Mouse (Mus musculus) hindbrain, embryonic 15.5 days (tissue): ENCODE data around the gene Chil3. TPM values are rescaled to one million over a fixed set of nuclear protein-coding genes. Genes with fewer than 3 reads are reported as not detected.
"Not testable (repeated sequence)": the region's sequence is repeated elsewhere in the genome, so short reads cannot be mapped to it uniquely, and the experiment has no call there.

ENCODE experiments used
- ATAC-seq: fragments of 200-750 bp; cut with Nextera tagmentation; 2 replicates; pipeline ENCODE4 v1.8.0; 2017; ENCODE audit warnings: low read depth, moderate number of reproducible peaks, moderate TSS enrichment; ENCODE audit not compliant: low FRiP score
- H3K27ac ChIP-seq: fragments of 300-500 bp; sonication (generic); replicated peaks from 2 replicates; pipeline ENCODE4 v1.5.1; 2015; ENCODE audit warnings: mild to moderate bottlenecking, inconsistent platforms
- H3K27me3 ChIP-seq: fragments of 300-500 bp; sonication (generic); 2 replicates; pipeline ENCODE4 v1.6.1; 2015; ENCODE audit warnings: control low read depth, inconsistent platforms
- H3K36me3 ChIP-seq: fragments of 300-500 bp; sonication (generic); 2 replicates; pipeline ENCODE4 v1.6.1; 2015; ENCODE audit warnings: control low read depth, inconsistent platforms
- H3K4me1 ChIP-seq: fragments of 300-500 bp; sonication (generic); replicated peaks from 2 replicates; pipeline ENCODE4 v1.6.1; 2015; ENCODE audit warnings: control low read depth, inconsistent platforms
- H3K4me2 ChIP-seq: fragments of 300-500 bp; sonication (generic); 2 replicates; pipeline ENCODE4 v1.6.1; 2015; ENCODE audit warnings: moderate library complexity, mild to moderate bottlenecking, inconsistent platforms
- H3K4me3 ChIP-seq: fragments of 300-500 bp; sonication (generic); 2 replicates; pipeline ENCODE4 v1.5.1; 2015; ENCODE audit warnings: mild to moderate bottlenecking, inconsistent platforms
- H3K9ac ChIP-seq: fragments of 300-500 bp; sonication (generic); 2 replicates; pipeline ENCODE4 v1.6.1; 2015; ENCODE audit warnings: inconsistent platforms
- H3K9me3 ChIP-seq: fragments of 300-500 bp; sonication (generic); 2 replicates; pipeline ENCODE4 v1.6.1; 2016; ENCODE audit warnings: control low read depth, inconsistent platforms
- WGBS: fragments of 180-500 bp; shearing (Covaris S2); methylation state at CpG from one replicate; pipeline ENCODE4 v1.1.7; 2015; 5-methylcytosine and 5-hydroxymethylcytosine counted together
- polyA plus RNA-seq: library from polyadenylated mRNA; unstranded; fragments of >200 nt; fragmentation: Nextera tagmentation; extraction: Ambion mirVana; gene quantifications from 2 replicates; pipeline ENCODE4 v1.2.1, GENCODE M21; 2015

The Chil3 gene
- polyA plus RNA-seq: not detected in 2 replicates

DNA sequence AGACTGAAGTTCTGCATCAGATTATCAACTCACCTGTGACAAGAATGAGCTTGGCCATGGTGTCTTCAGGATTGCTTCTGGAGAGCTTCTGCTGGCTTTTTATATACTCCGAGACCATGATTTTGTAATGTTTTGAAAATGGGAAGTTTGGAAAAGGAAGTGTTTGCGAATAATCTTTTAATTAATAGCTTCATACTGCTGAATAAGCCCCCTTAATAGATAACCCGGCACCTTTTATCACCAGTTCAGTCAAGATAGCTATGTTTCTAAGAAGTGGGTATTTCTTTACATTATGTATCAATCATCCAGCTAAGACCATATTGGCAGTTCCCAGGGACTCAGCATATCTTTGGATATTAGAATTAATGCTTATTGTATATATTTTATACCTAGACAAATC is at the start of gene Chil3:
Gene Chil3 (minus strand): TSS at position 101 of the 400 bp plus-strand sequence.
- 86% methylated on average over 3 of the region's 3 CpGs for WGBS
- Histone ChIP-seq H3K4me2 (no peak within 1 kb of the TSS), H3K27ac (no peak within 1 kb of the TSS), H3K27me3 (no peaks in the 10 kb centered on the region), H3K9ac (no peak within 1 kb of the TSS), H3K4me1 (no peaks in the 10 kb centered on the region), H3K36me3 (no peaks in the 10 kb centered on the region), H3K4me3 (no peak within 1 kb of the TSS), H3K9me3 (no peaks in the 10 kb centered on the region)
- no peak for ATAC-seq

DNA sequence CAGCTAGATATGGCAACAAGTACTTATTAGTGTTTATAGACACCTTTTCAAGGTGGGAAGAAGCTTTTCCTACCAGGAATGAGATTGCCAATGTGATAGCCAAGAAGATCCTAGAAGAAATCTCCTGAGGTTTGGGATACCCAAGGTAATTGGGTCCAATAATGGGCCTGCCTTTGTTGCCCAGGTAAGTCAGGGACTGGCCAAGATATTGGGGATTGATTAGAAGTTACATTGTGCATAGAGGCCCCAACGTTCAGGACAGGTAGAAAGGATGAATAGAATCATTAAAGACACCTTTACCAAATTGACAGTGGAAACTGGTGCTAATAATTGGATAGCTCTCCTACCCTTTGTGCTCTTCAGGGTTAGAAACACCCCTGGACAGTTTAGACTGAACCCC is 30.7 kb upstream of the Chil3 start:
- WGBS: 70% methylated on average over 1 of the region's 1 CpGs
- not testable (repeated sequence) for H3K27ac ChIP-seq

DNA sequence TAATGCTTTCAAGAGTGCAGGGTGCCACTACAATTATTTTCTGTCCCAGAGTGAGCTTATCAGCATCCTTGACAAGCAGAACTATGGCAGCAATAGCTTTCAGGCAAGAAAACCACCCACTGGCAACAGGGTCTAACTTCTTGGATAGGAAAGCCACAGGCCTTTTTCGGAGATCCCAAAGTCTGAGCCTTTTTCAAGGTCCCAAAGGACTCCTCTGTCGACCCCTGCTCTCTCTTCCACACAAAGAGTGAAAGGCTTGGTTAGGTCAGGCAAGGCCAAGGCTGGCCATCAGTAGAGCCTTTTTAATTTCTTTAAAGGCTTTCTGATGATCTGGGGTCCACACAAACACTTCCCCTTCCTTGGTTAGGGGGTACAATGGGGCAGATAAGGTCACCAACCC is 29.9 kb upstream of the Chil3 start:
- H3K27ac ChIP-seq, H3K4me3 ChIP-seq, H3K4me1 ChIP-seq, H3K27me3 ChIP-seq, H3K36me3 ChIP-seq, H3K9me3 ChIP-seq, ATAC-seq, H3K4me2 ChIP-seq, H3K9ac ChIP-seq: not testable (repeated sequence)
- WGBS: 79% methylated on average over 2 of the region's 2 CpGs

More for the DNA sequence above, 30.7 kb upstream of the Chil3 start:
- H3K27me3 ChIP-seq, H3K4me3 ChIP-seq, H3K4me1 ChIP-seq, H3K9ac ChIP-seq, H3K36me3 ChIP-seq, H3K9me3 ChIP-seq, ATAC-seq, H3K4me2 ChIP-seq: not testable (repeated sequence)

DNA sequence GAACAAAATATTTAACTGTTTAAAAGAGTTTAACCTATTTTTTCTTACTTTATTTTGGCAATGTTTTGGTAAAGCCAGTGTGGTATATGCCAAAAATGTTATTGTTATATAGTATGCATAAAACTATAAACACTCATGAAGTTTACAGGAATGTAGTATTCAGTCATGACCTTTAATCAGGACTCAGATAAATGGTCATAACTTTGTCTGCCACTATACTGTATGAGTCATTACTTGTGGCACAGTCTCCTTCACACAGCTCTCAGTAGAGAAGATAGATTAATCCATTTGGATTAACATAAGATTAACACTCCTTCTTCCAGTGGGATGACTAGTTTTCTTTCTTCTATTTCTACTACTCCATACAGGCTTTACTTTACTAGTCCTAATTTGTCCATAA is 28.9 kb upstream of the Chil3 start:
- no peak overlapping the region for H3K4me3 ChIP-seq
- no peaks in the 10 kb centered on the region for H3K36me3 ChIP-seq
- ATAC-seq: no peak
- H3K27me3 ChIP-seq: no peaks in the 10 kb centered on the region
- no peak overlapping the region for H3K4me2 ChIP-seq
- H3K4me1 ChIP-seq: no peaks in the 10 kb centered on the region
- no peak overlapping the region for H3K27ac ChIP-seq
- no peaks in the 10 kb centered on the region for H3K9me3 ChIP-seq
- H3K9ac ChIP-seq: no peak overlapping the region

DNA sequence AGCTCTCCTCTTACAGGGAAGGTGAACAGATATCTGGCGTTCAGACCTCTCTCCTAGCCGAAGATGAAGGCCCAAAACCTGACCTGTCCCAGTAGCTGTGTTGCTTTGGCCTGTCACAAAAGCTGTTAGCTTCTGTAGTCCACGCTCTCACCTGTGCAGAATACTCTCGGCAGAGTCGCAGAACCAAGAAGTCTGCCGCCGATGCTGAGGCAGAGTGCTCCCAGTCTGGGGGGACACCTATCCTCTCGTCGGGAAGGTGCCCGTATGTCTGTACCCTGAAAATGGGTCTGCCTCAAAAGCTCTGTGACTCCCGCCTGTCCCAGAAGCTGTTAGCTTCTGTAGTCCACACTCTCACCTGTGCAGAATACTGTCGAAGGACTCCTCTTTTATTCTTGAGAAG is 28.1 kb upstream of the Chil3 start:
- H3K4me2 ChIP-seq: no peak overlapping the region
- no peak overlapping the region for H3K9ac ChIP-seq
- H3K9me3 ChIP-seq: no peaks in the 10 kb centered on the region
- H3K27me3 ChIP-seq: no peaks in the 10 kb centered on the region
- no peaks in the 10 kb centered on the region for H3K4me1 ChIP-seq
- WGBS: 94% methylated on average over 12 of the region's 12 CpGs
- ATAC-seq: no peak
- H3K4me3 ChIP-seq: no peak overlapping the region
- no peak overlapping the region for H3K27ac ChIP-seq
- no peaks in the 10 kb centered on the region for H3K36me3 ChIP-seq

DNA sequence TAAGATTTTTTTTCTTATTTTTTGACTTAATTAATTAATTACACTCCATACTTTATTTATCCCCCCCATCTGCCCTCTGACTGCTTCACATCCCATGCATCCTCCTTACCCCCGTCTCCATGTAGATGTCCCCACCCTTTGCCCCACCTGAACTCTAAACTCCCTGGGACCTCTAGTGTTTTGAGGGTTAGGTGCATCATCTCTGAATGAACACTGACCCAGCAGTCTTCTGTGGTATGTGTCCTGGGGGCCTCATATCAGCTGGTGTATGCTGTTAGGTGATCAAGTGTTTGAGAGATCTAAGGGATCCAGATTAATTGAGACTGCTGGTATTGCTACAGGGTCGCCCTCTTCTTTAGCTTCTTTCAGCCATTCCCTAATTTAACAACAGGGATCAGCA is 20.6 kb upstream of the Chil3 start:
- Histone ChIP-seq H3K27ac (no peak overlapping the region), H3K4me2 (no peak overlapping the region), H3K4me3 (no peak overlapping the region), H3K9me3 (no peaks in the 10 kb centered on the region), H3K9ac (no peak overlapping the region), H3K4me1 (no peaks in the 10 kb centered on the region), H3K36me3 (no peaks in the 10 kb centered on the region), H3K27me3 (no peaks in the 10 kb centered on the region)
- ATAC-seq: 0 out of 2 replicates have a peak, but pooled peaks have one; percentile 15
- WGBS: 88% methylated on average over 2 of the region's 2 CpGs

DNA sequence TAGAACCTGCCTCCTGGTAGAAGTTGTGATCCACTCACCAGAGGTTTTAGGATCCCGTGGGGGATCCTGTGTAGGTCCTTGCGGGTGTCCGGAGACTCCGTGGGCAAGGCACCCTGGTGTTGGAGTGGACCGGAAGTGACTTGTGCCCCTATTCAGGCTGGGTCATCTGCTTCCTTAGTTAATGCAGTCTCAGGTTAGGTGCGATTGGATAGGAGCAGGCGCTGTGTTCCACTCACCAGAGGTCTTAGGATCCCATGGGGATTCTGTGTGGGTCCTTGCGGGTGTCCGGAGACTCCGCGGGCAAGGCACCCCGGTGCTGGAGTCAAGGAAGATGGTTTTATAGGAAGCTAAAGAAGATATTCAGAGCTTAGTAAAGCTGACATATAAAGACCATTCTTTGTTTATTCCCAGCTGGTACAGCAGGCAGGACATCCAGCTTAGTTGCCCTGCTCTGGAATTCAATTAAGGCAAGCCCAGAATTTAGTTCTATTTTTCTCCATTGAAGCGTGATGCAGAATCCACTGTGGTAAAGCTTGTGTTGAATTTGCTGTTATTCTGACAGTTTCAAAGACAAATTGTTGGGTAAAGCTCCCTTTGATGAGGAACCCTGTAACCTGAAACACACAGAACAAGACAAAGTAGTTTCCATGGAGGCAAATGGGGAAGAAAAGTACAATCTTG is 10.3 kb upstream of the Chil3 start:
- Histone ChIP-seq H3K27ac (no peak overlapping the region), H3K4me2 (no peak overlapping the region), H3K4me3 (no peak overlapping the region), H3K27me3 (no peaks in the 10 kb centered on the region), H3K9me3 (0 out of 2 replicates have a peak, but pooled peaks cover 2% of the 10 kb centered on the region), H3K36me3 (no peaks in the 10 kb centered on the region), H3K9ac (no peak overlapping the region), H3K4me1 (no peaks in the 10 kb centered on the region)
- 86% methylated on average over 13 of the region's 13 CpGs for WGBS
- no peak for ATAC-seq

DNA sequence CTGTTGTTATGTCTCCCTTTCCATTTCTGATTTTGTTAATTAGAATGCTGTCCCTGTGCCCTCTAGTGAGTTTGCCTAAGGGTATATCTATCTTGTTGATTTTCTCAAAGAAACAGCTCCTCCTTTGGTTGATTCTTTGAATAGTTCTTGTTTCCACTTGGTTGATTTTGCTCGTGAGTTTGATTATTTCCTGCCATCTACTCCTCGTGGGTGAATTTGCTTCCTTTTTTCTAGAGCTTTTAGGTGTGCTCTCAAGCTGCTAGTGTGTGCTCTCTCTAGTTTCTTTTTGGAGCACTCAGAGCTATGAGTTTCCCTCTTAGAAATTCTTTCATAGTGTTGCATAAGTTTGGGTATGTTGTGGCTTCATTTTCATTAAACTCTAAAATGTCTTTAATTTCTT is 7.6 kb upstream of the Chil3 start:
- not testable (repeated sequence) for H3K27me3 ChIP-seq, ATAC-seq, H3K4me3 ChIP-seq, H3K4me2 ChIP-seq, H3K9me3 ChIP-seq, H3K36me3 ChIP-seq, H3K9ac ChIP-seq, H3K27ac ChIP-seq, H3K4me1 ChIP-seq
- 60% methylated on average over 2 of the region's 2 CpGs for WGBS

DNA sequence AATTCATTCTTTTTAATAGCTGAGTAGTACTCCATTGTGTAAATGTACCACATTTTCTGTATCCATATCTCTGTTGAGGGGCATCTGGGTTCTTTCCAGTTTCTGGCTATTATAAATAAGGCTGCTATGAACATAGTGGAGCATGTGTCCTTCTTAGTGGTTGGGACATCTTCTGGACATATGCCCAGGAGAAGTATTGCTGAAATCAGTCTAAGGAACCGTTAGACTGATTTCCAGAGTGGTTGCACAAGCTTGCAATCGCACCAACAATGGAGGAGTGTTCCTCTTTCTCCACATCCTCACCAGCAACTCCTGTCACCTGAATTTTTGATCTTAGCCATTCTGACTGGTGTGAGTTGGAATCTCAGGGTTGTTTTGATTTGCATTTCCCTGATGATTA is 5.1 kb upstream of the Chil3 start:
- H3K4me1 ChIP-seq, H3K27ac ChIP-seq, ATAC-seq, H3K4me2 ChIP-seq, H3K9me3 ChIP-seq, H3K27me3 ChIP-seq, H3K4me3 ChIP-seq, H3K36me3 ChIP-seq, H3K9ac ChIP-seq: not testable (repeated sequence)
- WGBS: 74% methylated on average over 2 of the region's 2 CpGs

DNA sequence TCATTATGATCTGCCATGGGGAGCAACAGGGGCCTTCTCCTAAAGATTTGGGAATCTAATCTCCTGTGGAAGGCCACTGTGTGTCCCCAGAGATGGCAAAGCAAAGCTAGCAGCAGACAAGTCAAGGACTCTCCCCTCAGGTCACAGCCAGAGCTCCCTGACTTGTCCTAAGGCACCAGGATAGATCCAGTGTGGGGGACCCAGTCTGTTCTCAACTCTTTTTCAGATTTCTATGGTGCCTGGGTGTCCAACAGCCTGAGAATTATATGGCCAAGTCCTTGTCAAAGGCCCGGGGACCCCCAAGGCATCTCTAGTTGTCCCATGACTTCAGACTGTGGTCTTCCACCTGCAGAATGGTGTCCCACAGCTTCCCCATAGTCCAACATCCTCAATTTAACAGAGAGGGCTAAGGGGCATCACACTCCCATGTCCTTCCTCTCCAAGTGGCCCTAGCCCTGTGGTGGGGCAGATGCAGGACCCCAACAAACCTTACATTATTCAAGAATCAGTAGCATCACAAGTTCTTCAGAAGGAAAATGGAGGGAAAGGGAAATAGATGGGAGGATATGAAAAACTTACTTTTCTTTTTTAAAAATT is 3.9 kb upstream of the Chil3 start:
- Histone ChIP-seq H3K9ac (no peak overlapping the region), H3K9me3 (no peaks in the 10 kb centered on the region), H3K36me3 (no peaks in the 10 kb centered on the region), H3K4me3 (no peak overlapping the region), H3K4me1 (no peaks in the 10 kb centered on the region), H3K27me3 (no peaks in the 10 kb centered on the region), H3K4me2 (no peak overlapping the region), H3K27ac (no peak overlapping the region)
- ATAC-seq: no peak
- 93% methylated on average over 1 of the region's 1 CpGs for WGBS

DNA sequence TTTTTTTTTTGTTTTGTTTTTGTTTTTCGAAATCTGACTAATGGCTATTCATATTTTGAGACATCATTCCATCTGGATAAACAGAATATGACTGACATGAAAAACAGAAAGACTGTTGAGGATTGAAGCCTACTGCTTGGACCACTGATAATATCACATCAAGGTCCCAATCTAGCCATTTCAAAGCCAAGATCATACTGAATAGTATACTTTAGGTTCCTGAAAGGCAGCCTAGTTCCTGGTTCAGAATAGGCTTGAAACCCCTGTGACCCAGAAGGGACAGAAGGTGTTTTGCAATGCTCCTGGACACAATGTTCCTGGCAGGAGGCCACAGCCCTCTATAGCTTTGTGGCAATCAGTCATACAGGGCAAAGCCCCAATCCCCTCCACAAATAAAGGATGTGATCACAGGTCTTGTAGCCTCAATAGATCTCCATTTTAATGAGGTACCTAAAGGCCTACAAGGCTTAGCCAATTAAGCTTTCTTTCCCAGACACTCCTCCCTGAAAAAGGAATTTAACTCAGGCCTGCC is 3.2 kb upstream of the Chil3 start:
- 65% methylated on average over 1 of the region's 1 CpGs for WGBS

DNA sequence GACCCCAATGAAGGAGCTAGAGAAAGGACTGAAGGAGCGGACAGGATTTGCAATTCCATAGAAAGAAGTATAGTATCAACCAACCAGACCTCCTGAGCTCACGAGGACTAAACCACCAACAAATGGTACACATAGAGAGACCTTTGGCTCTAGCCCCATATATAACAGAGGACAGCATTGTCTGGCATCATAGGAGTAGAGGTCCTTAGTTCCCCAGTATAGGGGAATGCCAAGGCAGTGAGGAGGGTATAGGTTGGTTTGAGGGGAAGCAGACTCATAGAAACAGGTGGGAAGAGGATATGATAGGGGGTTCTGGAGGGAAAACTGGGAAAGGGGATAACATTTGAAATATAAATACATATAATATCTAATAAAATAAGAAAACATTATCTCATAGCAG is 13.0 kb downstream of the Chil3 start:
- H3K4me1 ChIP-seq: no peaks in the 10 kb centered on the region
- H3K4me3 ChIP-seq: no peak overlapping the region
- H3K36me3 ChIP-seq: no peaks in the 10 kb centered on the region
- no peak for ATAC-seq
- no peaks in the 10 kb centered on the region for H3K27me3 ChIP-seq
- H3K9me3 ChIP-seq: no peaks in the 10 kb centered on the region
- no peak overlapping the region for H3K4me2 ChIP-seq
- no peak overlapping the region for H3K27ac ChIP-seq
- 92% methylated on average over 2 of the region's 2 CpGs for WGBS
- no peak overlapping the region for H3K9ac ChIP-seq

More for the DNA sequence above, 3.2 kb upstream of the Chil3 start:
- no peaks in the 10 kb centered on the region for H3K27me3 ChIP-seq
- no peaks in the 10 kb centered on the region for H3K36me3 ChIP-seq
- H3K4me3 ChIP-seq: no peak overlapping the region
- no peak for ATAC-seq
- H3K9me3 ChIP-seq: no peaks in the 10 kb centered on the region
- no peak overlapping the region for H3K9ac ChIP-seq
- H3K27ac ChIP-seq: no peak overlapping the region
- no peaks in the 10 kb centered on the region for H3K4me1 ChIP-seq
- no peak overlapping the region for H3K4me2 ChIP-seq
